Mouse (Mus musculus) spleen, adult 18-20 months (tissue): ENCODE results near the gene Cd40lg.

Source experiments
- DNase-seq, 2 experiments: peaks; one replicate each; pipeline ENCODE4 v3.0.0; 2022; ENCODE audit warnings: mixed read lengths in 2 of 2

The Cd40lg gene

GRCm38 (mm10) chrX:57211876-57212275, at the start of gene Cd40lg:
Cd40lg (plus strand) TSS chrX:57212143.
- no peak for DNase-seq

DNA sequence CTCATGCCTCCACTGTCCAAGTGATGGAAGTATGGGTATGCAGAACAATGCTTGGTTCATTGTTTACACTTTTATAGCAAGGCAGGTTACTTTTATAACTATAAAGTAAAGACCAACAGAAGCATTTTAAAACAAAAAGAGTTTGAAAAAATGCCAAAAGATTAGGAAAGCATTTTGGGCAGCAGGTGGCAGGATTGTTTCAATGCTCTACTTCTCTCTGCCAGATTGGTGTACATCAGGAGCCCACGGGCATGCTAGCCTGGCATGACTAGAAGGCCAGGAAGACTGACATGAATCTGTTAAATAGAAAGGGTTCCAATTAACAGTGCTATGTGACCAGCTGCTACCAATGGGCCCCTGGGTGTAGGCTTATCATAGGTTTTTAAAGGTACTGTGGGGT, 45.4 kb upstream of the Cd40lg start:
- peak in 1 of 2 experiments; percentile 3 for DNase-seq

GRCm38 (mm10) chrX:57171269-57171668, 40.7 kb upstream of the Cd40lg start:
- no peak for DNase-seq

- DNase-seq: no peak
Observed at GRCm38 (mm10) chrX:57177225-57177779, 34.6 kb upstream of the Cd40lg start.

- DNase-seq: no peak
Observed at GRCm38 (mm10) chrX:57182470-57182869, 29.5 kb upstream of the Cd40lg start.

DNA sequence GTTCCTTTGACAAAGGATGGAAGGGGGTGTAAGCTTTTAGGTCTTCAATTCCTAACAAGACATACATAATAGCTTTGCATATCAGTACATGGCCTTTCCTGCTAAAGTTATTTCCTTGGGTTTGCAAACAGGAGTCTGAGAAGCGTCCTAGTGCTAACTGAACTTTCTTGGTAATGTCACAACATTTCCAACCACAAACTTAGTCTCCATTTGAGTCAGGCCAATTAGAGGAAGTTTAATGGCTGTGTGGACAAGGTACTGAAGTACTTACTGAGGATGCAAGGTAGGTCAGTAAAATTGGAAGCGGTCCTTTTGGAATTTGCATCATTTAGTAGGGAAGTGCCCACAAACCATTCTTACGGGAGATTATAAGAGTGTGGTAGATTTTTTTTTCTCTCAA, 28.6 kb upstream of the Cd40lg start:
- DNase-seq: no peak

DNA sequence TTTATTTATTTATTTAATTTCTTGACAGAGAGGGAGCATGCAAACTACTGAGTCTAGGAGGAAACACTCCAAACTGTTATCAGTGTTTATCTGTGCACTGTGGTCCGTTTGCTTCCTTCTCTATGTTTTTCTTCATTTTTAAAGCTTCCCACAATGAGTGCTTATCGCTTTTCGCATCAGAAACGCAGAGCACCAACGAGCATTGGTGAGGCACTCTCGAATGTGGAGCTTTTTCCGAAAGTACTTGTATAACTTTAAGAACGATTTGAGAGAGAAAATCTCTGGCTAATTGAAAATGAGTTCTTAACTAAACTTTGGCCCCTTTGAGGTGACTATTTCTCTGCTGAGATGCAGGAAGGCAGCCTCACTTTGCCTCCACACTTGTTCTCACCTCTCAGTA, 24.6 kb upstream of the Cd40lg start:
- DNase-seq: no peak

DNA sequence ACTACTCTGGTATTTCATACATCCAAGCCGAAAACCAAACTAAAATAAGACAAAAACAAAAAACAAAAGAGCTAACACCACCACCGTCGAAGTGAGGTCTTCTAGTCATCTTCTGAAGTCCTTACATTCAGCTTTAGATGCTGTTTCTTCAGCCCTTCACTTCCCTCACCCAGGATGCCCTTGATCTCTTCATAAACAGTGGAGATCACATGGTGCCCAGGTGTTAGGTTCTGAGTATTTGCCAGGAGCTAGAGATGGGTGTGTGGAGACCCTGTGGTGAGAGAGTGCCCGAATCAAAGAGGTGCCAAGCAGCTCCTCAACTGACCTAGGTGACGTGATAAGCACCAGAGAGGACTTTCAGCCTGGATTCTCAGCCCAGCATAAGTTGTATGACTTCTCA, 22.6 kb upstream of the Cd40lg start:
- no peak for DNase-seq

DNA sequence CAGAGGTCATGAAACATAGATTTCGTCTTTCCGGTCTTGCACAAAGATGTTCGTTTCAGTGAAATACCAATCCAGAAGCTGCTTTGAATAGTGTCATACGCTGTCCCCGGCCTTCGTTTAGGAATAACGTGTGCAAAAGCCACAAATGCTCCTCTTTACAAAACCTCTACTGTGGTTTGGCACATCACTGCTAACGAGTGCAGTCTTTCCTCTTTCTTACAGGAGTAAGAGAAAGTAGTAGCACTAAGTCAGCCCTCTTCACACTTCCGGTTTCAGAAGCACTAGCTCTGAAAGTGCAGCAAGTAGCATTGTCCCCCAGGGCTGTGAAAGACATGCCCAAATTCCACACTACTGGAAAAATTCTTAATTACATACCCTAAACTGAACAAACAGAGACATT, 15.6 kb upstream of the Cd40lg start:
- DNase-seq: peak in 1 of 2 experiments; percentile 9

- no peak for DNase-seq
Observed at GRCm38 (mm10) chrX:57198036-57198435, 13.9 kb upstream of the Cd40lg start.

GRCm38 (mm10) chrX:57200397-57200796, 11.5 kb upstream of the Cd40lg start:
- no peak for DNase-seq

- DNase-seq: no peak
Observed at GRCm38 (mm10) chrX:57210591-57210990, 1.4 kb upstream of the Cd40lg start.

DNA sequence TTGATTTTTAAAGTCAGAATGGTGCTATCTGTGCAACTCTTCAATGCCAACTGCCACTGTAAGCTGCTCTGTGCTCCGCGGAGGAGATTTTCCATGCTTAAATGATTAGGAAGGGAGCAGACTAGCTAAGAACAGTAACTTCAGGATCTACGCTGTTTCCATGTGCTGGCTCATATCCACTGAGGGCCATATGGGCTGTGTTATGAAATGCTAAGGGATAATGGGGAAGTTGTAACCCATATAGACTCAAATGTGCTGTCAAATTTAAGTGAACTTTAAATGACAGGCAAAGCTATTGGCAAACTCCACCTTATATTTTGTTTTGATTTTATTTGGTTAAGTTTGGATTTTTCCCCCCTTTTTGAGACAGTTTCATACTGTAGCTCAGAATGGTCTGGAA, 919 bp downstream of the Cd40lg start:
- DNase-seq: no peak

GRCm38 (mm10) chrX:57215495-57215894, 3.6 kb downstream of the Cd40lg start:
- DNase-seq: no peak

DNA sequence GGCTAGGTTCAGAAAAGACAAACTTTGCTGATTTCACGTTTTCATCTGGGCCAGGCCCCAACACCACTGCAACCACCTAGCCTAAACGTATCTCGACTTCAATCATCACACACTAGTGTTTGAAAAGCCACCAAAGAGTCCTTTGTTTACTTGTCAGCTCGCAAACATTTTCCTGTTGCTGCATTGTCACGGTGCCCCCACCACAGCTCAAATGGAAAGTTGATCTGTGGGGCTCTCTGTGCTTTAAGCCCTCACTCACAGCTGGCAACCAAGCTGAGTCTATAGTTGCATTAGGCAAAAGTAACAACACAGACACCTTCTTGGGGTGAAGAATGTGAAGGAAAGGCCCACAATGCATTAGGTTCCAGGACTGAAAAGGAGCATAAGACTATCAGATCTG, 4.3 kb downstream of the Cd40lg start:
- DNase-seq: no peak

GRCm38 (mm10) chrX:57219563-57219962, 7.6 kb downstream of the Cd40lg start:
- DNase-seq: no peak

DNA sequence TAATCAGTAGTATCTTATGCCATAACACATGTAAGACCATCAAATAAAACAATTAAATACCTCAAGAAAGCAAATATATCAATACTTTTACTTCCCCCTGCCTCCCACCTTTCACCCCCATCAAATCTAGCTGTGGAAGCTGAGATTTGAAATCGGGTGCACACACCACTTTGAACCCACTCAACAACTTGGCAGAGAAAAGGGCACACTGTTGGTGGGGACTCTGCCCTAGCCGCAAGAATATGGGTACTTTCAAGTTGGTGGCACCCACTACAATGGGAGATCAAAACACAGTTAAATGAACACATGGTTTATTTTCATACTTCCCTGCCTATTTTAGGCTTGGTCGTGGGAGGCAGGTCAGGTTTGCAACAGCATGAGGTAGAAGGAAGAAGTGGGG, 9.9 kb downstream of the Cd40lg start:
- DNase-seq: no peak

DNA sequence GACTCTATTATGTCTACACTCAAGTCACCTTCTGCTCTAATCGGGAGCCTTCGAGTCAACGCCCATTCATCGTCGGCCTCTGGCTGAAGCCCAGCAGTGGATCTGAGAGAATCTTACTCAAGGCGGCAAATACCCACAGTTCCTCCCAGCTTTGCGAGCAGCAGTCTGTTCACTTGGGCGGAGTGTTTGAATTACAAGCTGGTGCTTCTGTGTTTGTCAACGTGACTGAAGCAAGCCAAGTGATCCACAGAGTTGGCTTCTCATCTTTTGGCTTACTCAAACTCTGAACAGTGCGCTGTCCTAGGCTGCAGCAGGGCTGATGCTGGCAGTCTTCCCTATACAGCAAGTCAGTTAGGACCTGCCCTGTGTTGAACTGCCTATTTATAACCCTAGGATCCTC, 11.4 kb downstream of the Cd40lg start:
- DNase-seq: no peak

DNA sequence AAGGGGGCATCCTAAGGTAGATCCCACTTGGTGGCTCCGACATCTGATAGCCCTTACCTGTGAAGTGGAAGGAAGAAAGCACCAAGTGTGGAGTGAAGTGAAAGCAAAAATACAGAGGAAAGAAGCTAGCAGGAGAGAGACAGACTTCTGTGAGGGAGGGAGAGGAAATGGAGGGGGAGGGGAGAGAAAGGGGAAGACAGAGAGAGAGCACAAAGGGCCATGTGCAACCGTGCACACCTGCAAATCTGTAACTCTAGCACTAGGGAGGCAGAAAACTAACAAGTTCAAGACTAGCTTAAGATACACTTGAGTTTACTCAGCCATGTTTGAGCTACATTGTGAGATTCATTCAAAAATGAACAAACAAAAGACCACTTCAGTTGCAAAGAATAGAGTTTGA, 16.2 kb downstream of the Cd40lg start:
- no peak for DNase-seq

DNA sequence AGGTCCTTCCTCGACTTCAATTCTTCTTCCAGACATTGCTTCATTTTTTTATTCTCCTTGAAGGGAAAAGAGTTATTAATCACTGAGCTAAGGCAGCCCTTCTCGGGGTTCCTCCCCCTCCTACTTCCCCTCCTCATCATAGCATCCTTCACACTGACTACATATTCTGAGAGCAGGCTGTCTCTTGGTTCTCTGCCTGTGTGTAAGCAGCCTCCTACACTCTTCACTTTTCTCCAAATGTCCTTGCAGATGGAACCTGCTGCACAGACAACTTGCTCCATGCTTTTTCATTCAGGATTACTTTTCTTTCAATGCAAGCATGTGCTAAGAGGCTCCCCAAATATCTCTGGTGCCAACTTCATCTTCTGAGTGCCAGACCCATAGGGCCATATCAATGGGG, 21.7 kb downstream of the Cd40lg start:
- no peak for DNase-seq

- DNase-seq: no peak
Observed at GRCm38 (mm10) chrX:57235982-57236381, 24.0 kb downstream of the Cd40lg start.

DNA sequence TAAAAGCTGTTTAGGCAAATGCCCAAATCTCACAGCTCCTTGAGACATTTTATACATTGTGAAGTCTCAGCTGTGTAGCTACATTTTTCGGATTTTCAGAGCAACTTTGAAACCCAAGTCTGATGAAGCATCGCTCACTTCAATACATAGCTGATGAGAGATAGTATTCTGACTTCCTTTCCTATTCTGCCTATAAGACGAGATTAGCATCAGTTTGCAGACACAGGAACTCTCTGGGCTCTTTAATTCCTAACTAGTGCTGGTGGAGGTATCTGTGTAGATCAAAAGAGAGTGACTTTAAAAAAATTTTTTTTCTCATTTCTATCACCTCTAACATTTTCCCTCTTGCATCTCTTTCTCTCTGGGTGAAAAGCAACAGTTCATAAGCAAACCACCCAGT, 26.6 kb downstream of the Cd40lg start:
- no peak for DNase-seq

DNA sequence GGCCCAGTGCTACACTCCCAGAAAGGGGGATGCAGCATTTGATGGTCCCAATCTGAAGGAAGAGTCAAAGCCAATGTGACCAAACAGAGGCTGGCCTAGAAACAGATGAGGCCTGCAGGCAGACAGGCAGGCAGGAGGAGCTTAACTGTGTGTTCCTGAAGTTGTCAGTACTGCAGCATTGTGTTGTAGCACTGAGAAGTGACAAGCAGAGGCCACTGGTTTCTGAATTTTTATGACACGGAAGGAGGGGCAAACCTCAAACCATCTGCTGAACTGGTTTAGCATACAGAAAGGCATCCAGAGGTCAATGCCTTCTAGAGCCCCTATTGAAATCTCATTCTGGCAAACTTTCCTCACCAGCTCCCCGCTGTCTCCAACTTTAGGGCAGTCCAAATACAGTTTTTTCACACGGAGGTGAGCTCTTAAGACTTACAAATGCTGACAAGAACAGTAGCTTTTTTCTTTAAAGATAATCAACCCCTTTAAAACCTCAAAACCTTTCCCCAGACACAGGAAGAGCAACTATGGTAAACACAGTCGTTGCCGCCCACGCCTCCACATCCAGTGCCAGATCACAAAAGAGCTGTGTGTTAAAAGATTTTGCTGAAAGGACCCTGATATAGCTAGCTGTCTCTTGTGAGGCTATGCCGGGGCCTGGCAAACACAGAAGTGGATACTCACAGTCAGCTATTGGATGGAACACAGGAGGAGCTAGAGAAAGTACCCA, 41.5 kb downstream of the Cd40lg start:
- DNase-seq: no peak

DNA sequence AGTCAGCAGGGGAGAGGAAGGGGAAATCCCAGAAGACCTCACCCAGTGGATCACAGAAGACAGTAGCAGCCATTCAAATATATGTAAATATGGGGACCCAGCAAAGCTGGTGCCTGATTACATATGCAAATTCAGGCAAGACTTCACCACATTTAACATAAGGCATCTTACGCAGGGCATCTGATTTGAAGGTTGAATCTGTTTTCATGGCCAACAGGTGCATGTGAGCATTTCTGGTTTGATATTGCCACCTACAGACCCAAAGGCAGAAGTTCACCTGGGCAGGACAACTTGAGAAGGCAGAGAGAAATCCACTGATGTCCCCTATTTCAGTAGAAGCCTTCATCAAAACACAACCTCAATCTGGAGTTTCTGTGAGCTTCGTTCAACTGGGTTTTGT, 48.8 kb downstream of the Cd40lg start:
- DNase-seq: no peak

- no peak for DNase-seq
Observed at GRCm38 (mm10) chrX:57263515-57263914, 51.6 kb downstream of the Cd40lg start.
